Mouse (Mus musculus) WW6 (cell line): Measurements from ENCODE around the gene Fscn3.

Experiments
- DNase-seq: peaks from one replicate; pipeline ENCODE4 v3.0.0-alpha.2; 2013; ENCODE audit warnings: low read depth, low spot score

Gene Fscn3

DNA sequence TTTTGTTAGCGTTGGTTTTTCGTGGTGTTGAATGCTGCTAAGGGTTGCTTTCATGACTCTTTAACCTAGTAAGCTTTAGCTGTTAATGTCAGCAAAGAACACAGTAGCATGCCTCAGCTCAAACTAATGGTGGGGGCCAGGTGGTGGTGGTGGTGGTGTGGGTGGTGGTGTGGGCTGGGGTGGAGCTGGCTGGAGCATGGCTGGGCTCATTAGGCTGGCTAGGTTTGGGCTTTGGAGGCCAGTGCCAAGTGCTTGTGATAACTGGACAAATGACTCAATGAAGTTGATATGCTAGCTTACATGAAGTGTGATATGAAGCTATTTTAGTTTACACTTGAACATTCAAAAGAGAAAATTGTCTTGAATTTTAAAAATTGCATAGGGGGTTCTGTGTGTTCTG, 58.4 kb downstream of the Fscn3 start:
- no peak for DNase-seq

DNA sequence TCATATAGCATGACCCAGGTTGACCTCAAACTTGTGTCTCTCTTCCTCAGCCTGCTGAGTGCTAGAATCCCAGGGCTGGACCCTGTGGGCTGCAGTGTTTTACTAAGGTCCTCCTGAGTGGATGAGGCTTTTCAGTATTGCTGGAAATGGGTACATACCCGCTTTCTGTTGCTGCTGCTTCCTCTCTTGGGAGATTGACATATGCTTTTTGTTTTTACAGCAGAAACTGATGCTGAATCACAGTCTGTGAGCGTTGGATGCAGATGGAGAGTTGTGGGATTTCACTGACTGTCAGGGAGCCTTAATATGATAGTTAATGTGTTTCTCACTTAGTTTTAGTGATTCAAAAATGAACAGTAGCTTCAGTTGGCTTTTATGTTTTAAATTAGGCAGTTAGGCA, 58.9 kb downstream of the Fscn3 start:
- no peak for DNase-seq

DNA sequence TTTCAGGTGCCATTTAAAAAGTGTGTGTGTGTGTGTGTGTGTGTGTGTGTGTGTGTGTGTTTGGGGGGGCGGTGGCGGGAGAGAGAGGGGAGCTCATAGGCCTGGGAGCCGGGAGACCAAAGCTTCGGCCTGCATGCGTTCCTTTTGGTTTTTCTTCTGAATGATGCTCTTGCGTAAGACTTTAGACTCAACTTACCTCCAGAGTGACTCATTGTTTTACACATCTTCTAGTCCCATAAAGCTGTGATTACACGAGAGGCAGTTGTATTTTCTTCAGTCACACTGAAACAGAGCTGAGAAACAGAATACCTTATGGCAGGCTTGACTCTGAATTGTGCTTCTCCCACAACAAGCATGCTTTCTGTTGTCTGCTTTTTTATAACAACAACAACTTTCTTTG, 59.3 kb downstream of the Fscn3 start:
- no peak for DNase-seq
